Mouse (Mus musculus) MEL (cell line): ENCODE data around the gene Map3k7cl. TPM values are rescaled to one million over a fixed set of nuclear protein-coding genes. Genes with fewer than 3 reads are reported as not detected.

Experiments
- DNase-seq: peaks from one replicate; pipeline ENCODE4 v3.0.0; 2011; ENCODE audit warnings: low read depth, low spot score
- H3K27ac ChIP-seq: 2 replicates; pipeline ENCODE4 v1.5.1; 2012; ENCODE audit warnings: low read depth, mild to moderate bottlenecking, control low read depth, low read length, moderate library complexity; ENCODE audit not compliant: control insufficient read depth
- H3K27me3 ChIP-seq, 2 experiments: fragments of 150-350 bp in 1 of 2; sonication (generic) in 1 of 2; 2 replicates each; pipeline ENCODE4 v1.6.1; 2012; ENCODE audit warnings: low read length in 2 of 2, mild to moderate bottlenecking in 2 of 2, improper control_type of control experiment in 1 of 2, moderate library complexity in 1 of 2; ENCODE audit not compliant: insufficient read depth in 2 of 2, control insufficient read depth in 1 of 2
- H3K36me3 ChIP-seq, 2 experiments: 2 replicates each; pipeline ENCODE4 v1.6.1; 2012 to 2014; ENCODE audit warnings: low read length in 2 of 2, improper control_type of control experiment in 1 of 2, inconsistent platforms in 1 of 2, mild to moderate bottlenecking in 1 of 2; ENCODE audit not compliant: insufficient read depth in 2 of 2, control insufficient read depth in 1 of 2
- H3K4me1 ChIP-seq, 2 experiments: fragments of 150-350 bp in 1 of 2; sonication (generic) in 1 of 2; 2 replicates each; pipeline ENCODE4 v1.6.1; 2012; ENCODE audit warnings: low read length in 2 of 2, improper control_type of control experiment in 1 of 2, mild to moderate bottlenecking in 1 of 2; ENCODE audit not compliant: insufficient read depth in 2 of 2, control insufficient read depth in 1 of 2
- H3K4me3 ChIP-seq, 2 experiments: fragments of 150-350 bp in 1 of 2; sonication (generic) in 1 of 2; 2 replicates each; pipeline ENCODE4 v1.5.1; 2012; ENCODE audit warnings: low read depth in 2 of 2, low read length in 2 of 2, mild to moderate bottlenecking in 2 of 2, moderate library complexity in 2 of 2, control low read depth in 1 of 2, improper control_type of control experiment in 1 of 2; ENCODE audit not compliant: control insufficient read depth in 1 of 2, insufficient read depth in 1 of 2
- H3K79me2 ChIP-seq: 2 replicates; pipeline ENCODE4 v1.6.1; 2012; ENCODE audit warnings: mild to moderate bottlenecking, low read length, moderate library complexity; ENCODE audit not compliant: control insufficient read depth, poor library complexity, insufficient read depth
- H3K9ac ChIP-seq: 2 replicates; pipeline ENCODE4 v1.6.1; 2012; ENCODE audit warnings: low read depth, mild to moderate bottlenecking, control low read depth, low read length, moderate library complexity; ENCODE audit not compliant: control insufficient read depth, poor library complexity, severe bottlenecking
- H3K9me3 ChIP-seq: fragments of 150-350 bp; sonication (generic); replicated peaks from 2 replicates; pipeline ENCODE4 v1.6.1; 2012; ENCODE audit warnings: mild to moderate bottlenecking, low read length, improper control_type of control experiment, moderate library complexity; ENCODE audit not compliant: insufficient read depth
- CHD1 ChIP-seq: IDR thresholded peaks from 2 replicates; pipeline ENCODE4 v1.6.1; 2012; ENCODE audit warnings: low read depth, mild to moderate bottlenecking, inconsistent platforms, low read length, improper control_type of control experiment
- CHD2 ChIP-seq: IDR thresholded peaks from 2 replicates; pipeline ENCODE4 v1.6.1; 2011; ENCODE audit warnings: low read length, improper control_type of control experiment
- CTCF ChIP-seq, 3 experiments: IDR thresholded peaks in 2 of 3; conservative IDR thresholded peaks in 1 of 3; 2 replicates each; pipeline ENCODE4 v1.5.1; 2011 to 2012; ENCODE audit warnings: low read length in 3 of 3, low read depth in 2 of 3, mild to moderate bottlenecking in 2 of 3, improper control_type of control experiment in 1 of 3, inconsistent platforms in 1 of 3, mixed read lengths in 1 of 3, moderate library complexity in 1 of 3; ENCODE audit not compliant: control insufficient read depth in 1 of 3, insufficient read depth in 1 of 3, poor library complexity in 1 of 3, severe bottlenecking in 1 of 3
- E2F4 ChIP-seq: IDR thresholded peaks from 2 replicates; pipeline ENCODE4 v1.6.1; 2011; ENCODE audit warnings: low read depth, low read length, improper control_type of control experiment, borderline replicate concordance
- GABPA ChIP-seq: IDR thresholded peaks from 2 replicates; pipeline ENCODE4 v1.6.1; 2012; ENCODE audit warnings: low read depth, mild to moderate bottlenecking, inconsistent platforms, low read length, improper control_type of control experiment, moderate library complexity
- GATA1 ChIP-seq: IDR thresholded peaks from 2 replicates; pipeline ENCODE4 v1.6.1; 2011; ENCODE audit warnings: low read depth, low read length, improper control_type of control experiment
- HCFC1 ChIP-seq: IDR thresholded peaks from 2 replicates; pipeline ENCODE4 v1.6.1; 2012; ENCODE audit warnings: low read depth, mild to moderate bottlenecking, inconsistent platforms, low read length, improper control_type of control experiment, moderate library complexity
- JUND ChIP-seq: IDR thresholded peaks from 2 replicates; pipeline ENCODE4 v1.6.1; 2011; ENCODE audit warnings: low read depth, mild to moderate bottlenecking, improper control_type of control experiment, low read length
- MAFK ChIP-seq: IDR thresholded peaks from 2 replicates; pipeline ENCODE4 v1.6.1; 2011; ENCODE audit warnings: low read depth, mild to moderate bottlenecking, low read length, improper control_type of control experiment, borderline replicate concordance
- MAX ChIP-seq: IDR thresholded peaks from 2 replicates; pipeline ENCODE4 v1.6.1; 2011; ENCODE audit warnings: low read length, improper control_type of control experiment
- MYC ChIP-seq: IDR thresholded peaks from 2 replicates; pipeline ENCODE4 v1.6.1; 2011; ENCODE audit warnings: low read depth, mild to moderate bottlenecking, low read length, improper control_type of control experiment, moderate library complexity
- NELFE ChIP-seq: IDR thresholded peaks from 2 replicates; pipeline ENCODE4 v1.6.1; 2011; ENCODE audit warnings: low read depth, low read length, improper control_type of control experiment
- NRF1 ChIP-seq: IDR thresholded peaks from 2 replicates; pipeline ENCODE4 v1.6.1; 2014; ENCODE audit warnings: low read depth, mild to moderate bottlenecking, inconsistent platforms, low read length, improper control_type of control experiment, moderate library complexity; ENCODE audit not compliant: poor library complexity, insufficient read depth, severe bottlenecking
- POLR2A ChIP-seq, 2 experiments: IDR thresholded peaks; 2 replicates each; pipeline ENCODE4 v1.6.1; 2011 to 2012; ENCODE audit warnings: low read length in 2 of 2, mild to moderate bottlenecking in 2 of 2, control low read depth in 1 of 2, improper control_type of control experiment in 1 of 2, low read depth in 1 of 2, moderate library complexity in 1 of 2; ENCODE audit not compliant: control insufficient read depth in 1 of 2, insufficient read depth in 1 of 2, poor library complexity in 1 of 2
- POLR2AphosphoS2 ChIP-seq: IDR thresholded peaks from 2 replicates; pipeline ENCODE4 v1.6.1; 2011; ENCODE audit warnings: low read length, improper control_type of control experiment
- RAD21 ChIP-seq: IDR thresholded peaks from 2 replicates; pipeline ENCODE4 v1.6.1; 2011; ENCODE audit warnings: mild to moderate bottlenecking, low read depth, low read length, improper control_type of control experiment
- SMC3 ChIP-seq: IDR thresholded peaks from 2 replicates; pipeline ENCODE4 v1.6.1; 2011; ENCODE audit warnings: low read depth, low read length, improper control_type of control experiment
- TCF12 ChIP-seq: IDR thresholded peaks from 2 replicates; pipeline ENCODE4 v1.6.1; 2014; ENCODE audit warnings: low read depth, mild to moderate bottlenecking, inconsistent platforms, low read length, improper control_type of control experiment, moderate library complexity
- UBTF ChIP-seq: IDR thresholded peaks from 2 replicates; pipeline ENCODE4 v1.6.1; 2012; ENCODE audit warnings: low read depth, mild to moderate bottlenecking, inconsistent platforms, low read length, improper control_type of control experiment, moderate library complexity, borderline replicate concordance; ENCODE audit not compliant: insufficient read depth
- USF2 ChIP-seq, 2 experiments: IDR thresholded peaks; 2 replicates each; pipeline ENCODE4 v1.6.1; 2011 to 2012; ENCODE audit warnings: improper control_type of control experiment in 2 of 2, low read length in 2 of 2, borderline replicate concordance in 1 of 2, inconsistent platforms in 1 of 2, low read depth in 1 of 2, mild to moderate bottlenecking in 1 of 2; ENCODE audit not compliant: insufficient read depth in 1 of 2
- ZC3H11A ChIP-seq: IDR thresholded peaks from 2 replicates; pipeline ENCODE4 v1.6.1; 2012; ENCODE audit warnings: low read depth, mild to moderate bottlenecking, inconsistent platforms, low read length, improper control_type of control experiment
- ZKSCAN1 ChIP-seq: IDR thresholded peaks from 2 replicates; pipeline ENCODE4 v1.6.1; 2012; ENCODE audit warnings: low read depth, mild to moderate bottlenecking, inconsistent platforms, low read length, improper control_type of control experiment, moderate library complexity
- ZNF384 ChIP-seq: IDR thresholded peaks from 2 replicates; pipeline ENCODE4 v1.6.1; 2012; ENCODE audit warnings: low read depth, mild to moderate bottlenecking, inconsistent platforms, low read length, improper control_type of control experiment
- polyA plus RNA-seq, 2 experiments: library from polyadenylated mRNA; stranded (reverse) in 1 of 2; unstranded in 1 of 2; fragments of >175 nt in 1 of 2; fragments of >200 nt in 1 of 2; gene quantifications; 2 replicates each; pipeline versions ENCODE4 v1.2.1 to v1.2.4; 2012; ENCODE audit warnings: low replicate concordance in 2 of 2, low read depth in 1 of 2; ENCODE audit not compliant: insufficient read length in 2 of 2, insufficient read depth in 1 of 2, missing spikeins in 1 of 2
- total RNA-seq: library from RNA; depleted of rRNA; stranded (reverse); fragments of 300-350 nt; gene quantifications from 2 replicates; pipeline ENCODE4 v1.2.3, GENCODE M21; 2012

Map3k7cl gene
- total and polyA plus RNA-seq, 3 experiments: not detected

DNA sequence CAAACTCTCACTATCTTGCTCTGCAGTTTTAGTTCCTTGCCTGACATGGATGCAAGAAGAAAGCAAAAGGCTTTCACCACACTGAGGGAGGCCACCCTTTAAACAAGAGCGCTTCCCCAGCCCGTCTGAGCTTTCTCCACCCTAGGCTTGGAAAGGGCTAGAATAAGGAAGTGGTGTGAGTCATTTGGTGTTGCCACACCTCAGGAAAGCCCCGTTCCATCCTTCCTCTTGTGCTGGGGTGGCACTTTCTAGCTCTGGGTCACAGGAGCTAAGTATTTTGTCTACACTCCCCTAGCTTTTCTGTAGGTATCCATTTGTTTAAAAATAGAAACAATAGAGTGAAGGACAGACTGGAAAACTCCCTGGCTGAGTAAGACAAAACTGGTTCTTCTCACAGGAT lies 72.2 kb downstream of the Map3k7cl start:
- Histone ChIP-seq H3K9me3 (no peaks in the 10 kb centered on the region), H3K4me3 (no peak overlapping the region), H3K27me3 (no peaks in the 10 kb centered on the region), H3K27ac (no peak overlapping the region), H3K4me1 (no peaks in the 10 kb centered on the region), H3K9ac (no peak overlapping the region)
- peak; percentile 4 for DNase-seq
- TF ChIP-seq E2F4 (no peak), USF2 (IDR thresholded peaks at IDR 0.05; ENCODE audit: borderline replicate concordance in 1 of 2, insufficient read depth in 1 of 2, low read depth in 1 of 2, low read length in 2 of 2) (no peak), MAX (no peak), GATA1 (no peak), GABPA (no peak), ZC3H11A (no peak), CHD1 (no peak), ZKSCAN1 (no peak), POLR2AphosphoS2 (no peak), JUND (no peak), TCF12 (no peak), POLR2A (IDR thresholded peaks at IDR 0.05; ENCODE audit: control insufficient read depth in 1 of 2, insufficient read depth in 1 of 2, low read depth in 1 of 2, low read length in 2 of 2, poor library complexity in 1 of 2) (no peak), ZNF384 (no peak)
- TF ChIP-seq, all 39 proteins: peak for 0
- Histone ChIP-seq H3K36me3 (no peaks in the 10 kb centered on the region), H3K79me2 (no peaks in the 10 kb centered on the region)

DNA sequence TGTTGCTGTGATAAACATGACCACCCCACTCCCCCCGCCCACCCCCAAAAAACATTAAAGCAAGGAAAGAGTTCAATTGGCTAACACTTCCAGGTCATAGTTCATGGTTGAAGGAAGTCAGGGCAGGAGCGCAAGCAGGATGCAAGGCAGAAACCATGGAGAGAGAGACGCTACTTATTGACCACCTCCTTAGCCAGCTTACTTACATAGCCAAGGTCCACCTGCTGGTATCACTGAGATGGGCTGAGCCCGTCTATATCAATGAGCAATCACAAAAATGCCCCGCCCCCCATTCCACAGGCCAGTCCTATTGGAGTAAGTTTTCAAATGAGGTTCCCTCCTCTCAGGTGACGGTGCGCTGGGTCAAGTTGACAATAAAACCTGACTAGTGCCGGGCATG lies 72.7 kb downstream of the Map3k7cl start:
- Histone ChIP-seq H3K27me3 (no peaks in the 10 kb centered on the region), H3K9ac (no peak overlapping the region), H3K36me3 (no peaks in the 10 kb centered on the region), H3K79me2 (no peaks in the 10 kb centered on the region), H3K27ac (no peak overlapping the region), H3K9me3 (no peaks in the 10 kb centered on the region), H3K4me3 (no peak overlapping the region), H3K4me1 (no peaks in the 10 kb centered on the region)
- DNase-seq: no peak
- TF ChIP-seq NELFE (no peak), CHD1 (no peak), MAFK (no peak)

DNA sequence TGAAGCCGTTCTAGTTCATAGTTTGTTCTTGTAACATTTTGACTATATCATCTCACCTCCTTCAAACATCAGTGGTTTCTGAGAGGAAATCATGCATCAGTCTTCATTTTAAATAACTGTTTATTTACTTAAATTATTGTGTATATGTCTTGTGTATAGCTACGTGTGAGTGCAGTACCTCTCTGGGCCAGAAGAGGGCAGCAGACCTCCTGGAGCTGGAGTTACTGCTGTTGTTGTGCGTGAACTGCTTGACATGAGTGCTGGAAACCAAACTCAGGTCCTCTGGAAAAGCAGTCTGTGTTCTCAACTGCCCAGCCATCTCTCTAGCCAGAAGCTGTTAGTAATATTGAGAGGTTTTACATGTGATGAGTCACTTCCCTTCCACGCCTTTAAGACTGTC lies 73.6 kb downstream of the Map3k7cl start:
- Histone ChIP-seq H3K27ac (no peak overlapping the region), H3K4me3 (no peak overlapping the region), H3K36me3 (no peaks in the 10 kb centered on the region)

More for the DNA sequence above, 73.6 kb downstream of the Map3k7cl start:
- Histone ChIP-seq H3K4me1 (no peaks in the 10 kb centered on the region), H3K9me3 (no peaks in the 10 kb centered on the region), H3K27me3 (no peaks in the 10 kb centered on the region), H3K79me2 (no peaks in the 10 kb centered on the region), H3K9ac (no peak overlapping the region)
- peak; percentile 25 for DNase-seq
- peak; percentile 51 to 65 (median 64) for TF ChIP-seq CTCF (IDR thresholded peaks at IDR 0.05 in 2 of 3, conservative IDR thresholded peaks at IDR 0.05 in 1 of 3; ENCODE audit: control insufficient read depth in 1 of 3, insufficient read depth in 1 of 3, low read depth in 2 of 3, low read length in 3 of 3, poor library complexity in 1 of 3, severe bottlenecking in 1 of 3)
- no peak for TF ChIP-seq MYC
- TF ChIP-seq RAD21: peak; percentile 32
- no peak for TF ChIP-seq NELFE
- TF ChIP-seq NRF1: no peak
- TF ChIP-seq HCFC1: no peak
- no peak for TF ChIP-seq GATA1
- peak; percentile 42 for TF ChIP-seq SMC3
- no peak for TF ChIP-seq UBTF
- no peak for TF ChIP-seq CHD2
